Mouse (Mus musculus) frontal cortex, adult (tissue): Measurements from ENCODE around the gene Nutm1.

Experiments
- ATAC-seq: cut with Nextera tagmentation; 2 replicates; pipeline ENCODE4 v1.9.2; 2017; ENCODE audit warnings: mild to moderate bottlenecking, moderate library complexity, mixed read lengths; ENCODE audit not compliant: low TSS enrichment

The Nutm1 gene

GRCm38 (mm10) chr2:112261748-112262653 is 2.9 kb upstream of the Nutm1 start, which contains the start of gene Nop10:
Nop10 (plus strand) TSS chr2:112261926.
- peak; percentile 79 for ATAC-seq

GRCm38 (mm10) chr2:112254675-112255515 is 4.2 kb downstream of the Nutm1 start:
- ATAC-seq, result no peak

- peak; percentile 85 for ATAC-seq
These were observed 9.2 kb downstream of the Nutm1 start for GRCm38 (mm10) chr2:112249780-112250453.

- ATAC-seq, result no peak
These were observed 11.8 kb downstream of the Nutm1 start for GRCm38 (mm10) chr2:112247323-112247722.

- ATAC-seq, result no peak
These were observed 12.9 kb downstream of the Nutm1 start for GRCm38 (mm10) chr2:112246193-112246592.

- no peak for ATAC-seq
These were observed 13.8 kb downstream of the Nutm1 start for GRCm38 (mm10) chr2:112245307-112245706.

GRCm38 (mm10) chr2:112241787-112242186 is 17.3 kb downstream of the Nutm1 start:
- no peak for ATAC-seq

- peak; percentile 21 for ATAC-seq
These were observed 19.0 kb downstream of the Nutm1 start for GRCm38 (mm10) chr2:112239935-112240721.

GRCm38 (mm10) chr2:112239212-112239934 is 19.7 kb downstream of the Nutm1 start, which contains the start of gene Lpcat4:
Lpcat4 (plus strand) TSS chr2:112239468.
- peak; percentile 79 for ATAC-seq

- ATAC-seq, result no peak
These were observed 21.1 kb downstream of the Nutm1 start for GRCm38 (mm10) chr2:112238006-112238405.

- ATAC-seq, result no peak
These were observed 22.5 kb downstream of the Nutm1 start for GRCm38 (mm10) chr2:112236620-112237019.

GRCm38 (mm10) chr2:112232623-112233022 is 26.5 kb downstream of the Nutm1 start:
- peak; percentile 52; the same call in 1 of the 2 replicates for ATAC-seq

GRCm38 (mm10) chr2:112224356-112224755 is 34.7 kb downstream of the Nutm1 start:
- peak; percentile 95 for ATAC-seq

GRCm38 (mm10) chr2:112222607-112223006 is 36.5 kb downstream of the Nutm1 start:
- peak; percentile 71 for ATAC-seq

- no peak for ATAC-seq
These were observed 38.2 kb downstream of the Nutm1 start for GRCm38 (mm10) chr2:112220880-112221279.

- no peak for ATAC-seq
These were observed 41.5 kb downstream of the Nutm1 start for GRCm38 (mm10) chr2:112217614-112218013.

GRCm38 (mm10) chr2:112215977-112216376 is 43.1 kb downstream of the Nutm1 start:
- peak; percentile 93 for ATAC-seq

- ATAC-seq, result no peak
These were observed 48.4 kb downstream of the Nutm1 start for GRCm38 (mm10) chr2:112210699-112211098.

- ATAC-seq, result peak; percentile 93
These were observed 48.9 kb downstream of the Nutm1 start for GRCm38 (mm10) chr2:112210142-112210541.

- ATAC-seq, result no peak
These were observed 56.0 kb downstream of the Nutm1 start for GRCm38 (mm10) chr2:112203056-112203455.
